Mouse (Mus musculus) lung, adult 2 months (tissue): ENCODE measurements around the gene Cabp1.

Experiments
- CTCF ChIP-seq: fragments of 200-500 bp; IDR thresholded peaks from 2 replicates; pipeline ENCODE4 v1.5.1; 2011; ENCODE audit warnings: mild to moderate bottlenecking, low read length, control low read depth; ENCODE audit not compliant: insufficient read depth
- POLR2A ChIP-seq: fragments of 200-500 bp; IDR thresholded peaks from 2 replicates; pipeline ENCODE4 v1.6.1; 2011; ENCODE audit warnings: low read depth, mild to moderate bottlenecking, control low read depth, low read length, borderline replicate concordance; ENCODE audit errors: extremely low read depth

GRCm38 (mm10) chr5:115125211-115125871, 68.8 kb downstream of the Cabp1 start:
- TF ChIP-seq POLR2A (no peak), CTCF (peak; percentile 97)
